Mouse (Mus musculus) olfactory bulb, adult 2 months (tissue): ENCODE results near the gene Mxra8. TPM values are rescaled to one million over a fixed set of nuclear protein-coding genes. Genes with fewer than 3 reads are reported as not detected.
A peak's percentile ranks its signal among the peaks of the same experiment; 100 is the strongest.

Experiments used
- H3K27ac ChIP-seq: fragments of 200-500 bp; 2 replicates; pipeline ENCODE4 v1.5.1; 2012; ENCODE audit warnings: low read depth, low read length; ENCODE audit not compliant: insufficient read depth
- H3K4me1 ChIP-seq: fragments of 200-500 bp; 2 replicates; pipeline ENCODE4 v1.6.1; 2012; ENCODE audit warnings: low read length; ENCODE audit not compliant: control insufficient read depth, insufficient read depth
- H3K4me3 ChIP-seq: fragments of 200-500 bp; 2 replicates; pipeline ENCODE4 v1.5.1; 2012; ENCODE audit warnings: mild to moderate bottlenecking, low read depth, low read length, moderate library complexity; ENCODE audit not compliant: insufficient read depth
- CTCF ChIP-seq: fragments of 200-500 bp; IDR thresholded peaks from 2 replicates; pipeline ENCODE4 v1.5.1; 2012; ENCODE audit warnings: low read depth, mild to moderate bottlenecking, low read length, moderate library complexity; ENCODE audit not compliant: insufficient read depth
- POLR2A ChIP-seq: fragments of 200-500 bp; IDR thresholded peaks from 2 replicates; pipeline ENCODE4 v1.6.1; 2012; ENCODE audit warnings: mild to moderate bottlenecking, low read depth, low read length, moderate library complexity; ENCODE audit not compliant: insufficient read depth
- WGBS: fragments of 180-500 bp; shearing (Covaris S2); methylation state at CpG from one replicate; pipeline ENCODE4 v1.1.7; 2018; 5-methylcytosine and 5-hydroxymethylcytosine counted together
- polyA plus RNA-seq: library from polyadenylated mRNA; stranded (reverse); fragments of >200 nt; gene quantifications from 2 replicates; pipeline ENCODE4 v1.2.4, GENCODE M21; 2012; ENCODE audit warnings: low replicate concordance; ENCODE audit not compliant: missing spikeins, insufficient read depth, insufficient read length

The Mxra8 gene
- not detected in 2 replicates for polyA plus RNA-seq

DNA sequence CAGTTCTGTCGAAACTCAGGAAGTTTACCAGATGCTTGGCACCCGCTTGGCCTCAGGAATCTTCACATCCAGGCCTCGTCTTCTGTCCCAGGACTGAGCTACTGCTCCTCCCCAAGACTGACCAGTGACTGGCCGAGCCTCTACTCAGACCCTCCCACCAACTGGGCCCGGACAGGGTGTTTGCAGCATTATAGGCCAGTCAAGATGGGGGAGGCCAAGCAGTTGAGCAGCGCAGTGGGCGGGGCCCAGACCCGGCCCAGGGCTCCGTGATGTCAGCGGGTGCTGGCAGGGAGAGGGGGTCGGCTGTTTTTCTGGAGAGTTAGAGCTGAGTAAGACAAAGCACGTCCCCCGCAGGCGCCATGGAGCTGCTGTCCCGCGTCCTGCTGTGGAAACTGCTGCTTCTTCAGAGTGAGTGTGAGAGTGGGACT lies at the start of gene Mxra8:
TSS of gene Mxra8 (plus strand) at position 198 of the 428 bp plus-strand sequence.
- H3K27ac ChIP-seq, result peak within 1 kb of the TSS; percentile 41; the same call in 1 of the 2 replicates
- TF ChIP-seq POLR2A (no peak), CTCF (no peak)
- H3K4me1 ChIP-seq, result peaks cover 33% of the 10 kb centered on the region
- 21% methylated on average over 16 of the region's 16 CpGs for WGBS
- peak within 1 kb of the TSS; percentile 7; the same call in 1 of the 2 replicates for H3K4me3 ChIP-seq

DNA sequence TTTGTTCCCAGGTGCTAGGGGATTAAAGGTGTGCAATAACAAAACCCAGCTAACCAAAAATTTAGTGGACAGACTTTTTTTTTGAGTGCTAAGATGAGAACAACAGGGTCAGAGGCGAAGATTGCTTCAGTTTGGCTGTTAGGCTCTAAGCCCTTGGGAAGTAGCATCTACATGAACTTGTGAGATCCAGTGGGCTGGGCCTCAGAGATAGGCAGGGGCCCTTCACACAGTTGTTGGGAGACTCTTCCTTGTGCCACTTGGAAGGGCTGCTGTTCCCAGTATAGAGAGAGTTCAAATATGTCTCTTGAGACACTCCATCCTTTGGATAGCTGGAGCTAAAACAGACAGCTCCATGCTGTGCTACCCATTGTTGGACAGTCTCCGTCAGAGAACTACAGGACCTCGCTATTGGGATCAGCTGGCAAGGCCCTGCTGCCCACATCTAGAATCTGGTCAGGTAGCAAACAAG lies 49.4 kb upstream of the Mxra8 start, which contains the start of gene Ankrd65:
TSS of gene Ankrd65 (plus strand) at position 419 of the 469 bp plus-strand sequence.
- 73% methylated on average over 3 of the region's 3 CpGs for WGBS
- TF ChIP-seq POLR2A, result no peak
- TF ChIP-seq CTCF, result no peak
- 0 out of 2 replicates have a peak, but pooled peaks cover 4% of the 10 kb centered on the region for H3K4me1 ChIP-seq
- H3K27ac ChIP-seq, result no peak within 1 kb of the TSS
- H3K4me3 ChIP-seq, result no peak within 1 kb of the TSS

DNA sequence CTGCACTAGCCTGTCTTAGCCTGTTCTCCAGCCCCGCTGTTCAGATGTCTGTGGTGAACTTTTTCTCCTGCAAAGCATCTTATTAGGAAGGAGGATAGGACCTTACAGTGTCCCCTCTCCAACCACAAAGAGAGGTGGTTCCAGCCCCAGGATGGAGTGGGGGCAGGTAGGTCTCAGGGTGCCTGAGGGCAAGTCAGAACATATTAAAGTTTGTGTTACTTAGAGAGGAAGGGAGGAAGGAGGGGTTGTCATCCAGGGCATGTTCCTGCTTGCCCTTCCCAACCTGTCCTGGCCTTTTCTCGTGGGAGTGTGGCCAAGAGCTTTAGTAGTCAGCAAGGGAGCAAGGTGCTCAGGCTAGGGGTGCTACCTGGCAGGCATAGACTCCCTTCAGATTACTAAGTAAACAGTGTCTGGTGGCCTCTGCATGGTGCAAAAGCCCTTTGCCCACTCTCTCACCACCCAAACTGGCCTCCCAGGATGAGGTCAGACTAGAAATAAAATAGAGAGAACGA lies 48.8 kb upstream of the Mxra8 start:
- TF ChIP-seq POLR2A, result no peak
- TF ChIP-seq CTCF, result no peak
- 70% methylated on average over 3 of the region's 3 CpGs for WGBS
- Histone ChIP-seq H3K4me3 (no peak overlapping the region), H3K4me1 (no peaks in the 10 kb centered on the region), H3K27ac (no peak overlapping the region)

DNA sequence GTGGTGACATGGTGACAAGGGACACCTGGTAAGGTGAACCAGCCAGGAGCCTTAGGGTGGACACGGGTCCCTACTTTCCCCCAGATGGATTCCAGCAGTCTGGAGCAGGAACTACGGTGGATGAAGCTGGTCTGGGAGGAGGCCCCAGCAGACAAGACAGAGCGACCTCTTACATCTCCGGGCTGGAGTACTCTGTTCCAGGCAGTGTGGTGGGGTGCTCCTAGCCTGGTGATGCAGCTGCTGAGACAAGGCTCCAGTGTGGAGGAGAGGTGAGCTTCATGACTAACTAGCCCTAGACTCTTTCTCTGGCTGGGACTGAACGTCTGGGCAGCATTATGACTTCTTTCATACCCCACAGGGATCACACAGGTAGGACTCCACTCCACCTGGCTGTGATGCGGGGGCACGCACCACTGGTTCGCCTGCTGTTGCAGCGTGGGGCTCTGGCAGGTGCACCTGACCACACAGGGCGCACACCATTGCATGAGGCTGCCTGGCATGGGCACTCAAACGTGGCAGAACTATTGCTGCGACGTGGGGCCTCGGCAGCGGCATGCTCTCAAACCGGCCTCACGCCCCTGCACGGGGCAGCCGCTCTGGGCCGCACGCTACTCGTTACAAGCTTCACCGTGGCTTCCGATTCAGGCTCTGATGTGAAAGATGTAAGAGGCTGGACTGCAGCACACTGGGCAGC lies 48.1 kb upstream of the Mxra8 start:
- no peak overlapping the region for H3K27ac ChIP-seq
- H3K4me3 ChIP-seq, result no peak overlapping the region
- no peaks in the 10 kb centered on the region for H3K4me1 ChIP-seq
- WGBS, result 79% methylated on average over 24 of the region's 24 CpGs
- no peak for TF ChIP-seq CTCF

DNA sequence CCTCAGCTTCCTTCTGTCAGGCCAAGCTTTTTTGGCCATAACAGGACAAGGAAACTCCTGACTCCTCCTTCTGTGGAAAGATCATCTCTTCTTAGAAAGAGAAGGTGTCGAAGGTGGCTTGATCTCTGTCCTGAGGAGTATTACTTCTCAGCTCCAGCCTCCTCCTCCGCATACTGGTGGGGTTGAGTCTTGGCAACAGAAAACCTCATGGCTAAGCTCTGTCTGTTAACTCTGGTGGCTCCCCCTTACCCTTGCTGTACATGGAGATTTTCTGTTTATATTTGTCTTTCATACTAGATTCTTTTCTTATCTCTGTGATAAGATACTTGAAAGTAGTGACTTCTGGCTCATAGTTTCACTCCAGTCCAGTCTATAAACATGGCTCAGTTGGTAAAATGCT lies 45.8 kb upstream of the Mxra8 start:
- WGBS, result 78% methylated on average over 2 of the region's 2 CpGs
- TF ChIP-seq POLR2A (no peak), CTCF (no peak)
- Histone ChIP-seq H3K4me3 (no peak overlapping the region), H3K27ac (no peak overlapping the region), H3K4me1 (no peaks in the 10 kb centered on the region)

GRCm38 (mm10) chr4:155802075-155802474 lies 37.4 kb upstream of the Mxra8 start:
- H3K27ac ChIP-seq, result no peak overlapping the region
- 93% methylated on average over 1 of the region's 1 CpGs for WGBS
- TF ChIP-seq CTCF, result no peak
- no peak for TF ChIP-seq POLR2A
- H3K4me1 ChIP-seq, result peaks cover 9% of the 10 kb centered on the region
- no peak overlapping the region for H3K4me3 ChIP-seq

DNA sequence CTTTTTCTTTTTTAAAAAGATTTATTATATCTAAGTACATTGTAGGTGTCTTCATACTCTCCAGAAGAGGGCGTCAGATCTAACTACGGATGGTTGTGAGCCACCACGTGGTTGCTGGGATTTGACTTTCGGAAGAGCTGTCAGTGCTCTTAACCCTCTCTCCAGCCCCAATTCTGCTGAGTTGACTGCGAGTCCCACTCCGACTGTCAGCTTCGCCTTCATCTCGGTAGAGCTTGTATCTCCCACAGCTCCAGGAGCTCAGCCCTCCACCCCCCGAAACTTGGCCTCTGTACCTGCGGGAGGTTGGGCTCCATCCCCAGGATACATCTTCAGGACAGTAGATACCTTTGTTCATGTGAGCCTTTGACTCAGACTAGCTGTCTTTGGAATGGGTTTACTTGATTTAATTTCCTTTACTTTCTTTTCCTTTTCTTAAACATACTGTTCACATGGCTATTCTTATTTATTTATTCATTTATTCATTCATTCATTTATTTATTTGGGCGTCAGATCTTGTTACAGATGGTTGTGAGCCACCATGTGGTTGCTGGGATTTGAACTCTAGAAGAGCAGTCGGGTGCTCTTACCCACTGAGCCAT lies 36.6 kb upstream of the Mxra8 start, which contains the start of gene Mrpl20:
TSS of gene Mrpl20 (plus strand) at position 138 of the 599 bp plus-strand sequence.
- WGBS, result 10% methylated on average over 12 of the region's 12 CpGs
- H3K27ac ChIP-seq, result no peak within 1 kb of the TSS; the same call in none of the 2 replicates
- TF ChIP-seq POLR2A (no peak), CTCF (no peak)
- peak within 1 kb of the TSS; percentile 81 for H3K4me3 ChIP-seq
- peaks cover 9% of the 10 kb centered on the region for H3K4me1 ChIP-seq

GRCm38 (mm10) chr4:155803340-155804041 lies 36.0 kb upstream of the Mxra8 start:
- TF ChIP-seq CTCF (no peak), POLR2A (peak; percentile 83)
- WGBS, result under 1% methylated on average over 58 of the region's 58 CpGs
- Histone ChIP-seq H3K4me3 (peak overlapping the region; percentile 81), H3K4me1 (peaks cover 9% of the 10 kb centered on the region), H3K27ac (no peak overlapping the region; the same call in none of the 2 replicates)

DNA sequence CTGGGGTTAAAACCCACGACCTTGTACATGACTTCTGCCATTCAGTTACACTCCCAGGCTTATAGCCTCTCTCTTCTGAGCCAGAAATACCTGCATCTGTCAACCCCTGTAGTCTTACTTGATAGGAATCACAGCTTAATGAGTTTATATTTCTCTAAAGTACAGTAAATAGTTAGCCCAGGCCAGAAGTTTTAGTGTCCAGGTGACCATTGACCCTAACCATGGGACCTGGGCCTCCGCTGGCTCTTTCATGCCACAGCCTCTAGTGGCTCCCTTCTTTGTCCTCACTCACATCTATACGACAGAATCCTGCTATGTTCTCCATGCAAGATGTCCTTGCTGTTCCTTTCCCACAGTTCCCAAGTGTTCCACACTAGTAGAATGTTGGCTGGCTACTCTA lies 31.6 kb upstream of the Mxra8 start:
- WGBS, result 91% methylated on average over 3 of the region's 3 CpGs
- no peak for TF ChIP-seq POLR2A
- TF ChIP-seq CTCF, result no peak
- H3K27ac ChIP-seq, result no peak overlapping the region

More for the DNA sequence above, 31.6 kb upstream of the Mxra8 start:
- peaks cover 6% of the 10 kb centered on the region for H3K4me1 ChIP-seq
- no peak overlapping the region for H3K4me3 ChIP-seq
